Mouse (Mus musculus): ENCODE results near the gene Acat2. TPM values are rescaled to one million over a fixed set of nuclear protein-coding genes. Genes with fewer than 3 reads are reported as not detected.
"Not testable (repeated sequence)": the region's sequence is repeated elsewhere in the genome, so short reads cannot be mapped to it uniquely, and the experiment has no call there.

Gene Acat2
- polyA plus RNA-seq, 1 experiment from 2014 or later: 87.7 TPM

DNA sequence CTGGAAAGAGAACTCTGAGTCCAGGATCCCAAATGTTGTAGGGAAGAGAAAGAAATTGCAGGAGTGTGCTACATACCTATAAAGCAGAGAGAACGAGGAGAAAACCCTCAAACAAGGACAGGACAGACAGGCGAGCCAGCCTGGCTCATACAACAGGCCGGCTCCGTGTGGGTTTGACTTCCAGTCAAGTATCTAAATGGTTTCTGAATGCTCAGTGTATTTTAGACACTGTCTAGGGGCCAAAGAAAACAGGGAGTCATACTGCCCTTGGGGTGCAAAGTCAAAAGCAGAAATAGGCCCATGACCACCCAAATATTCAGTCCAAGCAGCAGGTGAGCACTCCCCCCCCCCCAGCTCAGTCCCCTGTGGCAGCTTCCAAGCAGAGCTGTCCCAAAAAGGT is 54.7 kb downstream of the Acat2 start:
- Histone ChIP-seq H3K4me1 (replicated peaks) (no peaks in the 10 kb centered on the region), H3K27me3 (no peaks in the 10 kb centered on the region), H3K36me3 (peaks cover 53% of the 10 kb centered on the region), H3K27ac (no peak overlapping the region), H3K9me3 (replicated peaks) (no peaks in the 10 kb centered on the region), H3K4me2 (no peak overlapping the region), H3K9ac (no peak overlapping the region), H3K4me3 (replicated peaks) (no peak overlapping the region)
- ATAC-seq (ENCODE audit: low read depth): no peak
- 76% methylated on average over 4 of the region's 4 CpGs for WGBS (ENCODE audit: insufficient replicate concordance)
- DNase-seq: no peak

DNA sequence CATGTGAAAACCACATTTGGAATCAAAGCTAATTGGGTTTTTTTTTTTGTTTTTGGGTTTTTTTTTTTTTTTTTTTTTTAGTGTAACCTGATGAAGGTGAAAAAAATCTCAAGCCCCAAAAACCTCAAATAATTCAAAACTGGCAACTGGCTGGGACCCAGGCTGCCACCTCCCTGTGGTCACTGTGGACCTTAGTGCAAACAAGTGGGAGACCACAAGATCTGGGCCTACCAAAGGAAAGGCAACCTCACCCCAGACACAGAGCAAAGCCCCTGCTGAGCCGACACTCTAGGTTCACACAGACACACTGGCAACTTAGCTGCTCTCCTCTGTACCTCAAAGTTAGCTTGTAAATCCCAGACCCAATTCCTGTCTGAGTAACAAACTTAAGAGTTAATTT is 56.2 kb downstream of the Acat2 start:
- Histone ChIP-seq H3K4me1 (replicated peaks) (no peaks in the 10 kb centered on the region), H3K4me2 (no peak overlapping the region), H3K27ac (no peak overlapping the region), H3K9me3 (replicated peaks) (no peaks in the 10 kb centered on the region), H3K27me3 (no peaks in the 10 kb centered on the region), H3K9ac (no peak overlapping the region), H3K36me3 (peaks cover 59% of the 10 kb centered on the region), H3K4me3 (replicated peaks) (no peak overlapping the region)
- DNase-seq (no peak), ATAC-seq (ENCODE audit: low read depth) (no peak)
- WGBS (ENCODE audit: insufficient replicate concordance): 84% methylated on average over 1 of the region's 1 CpGs

DNA sequence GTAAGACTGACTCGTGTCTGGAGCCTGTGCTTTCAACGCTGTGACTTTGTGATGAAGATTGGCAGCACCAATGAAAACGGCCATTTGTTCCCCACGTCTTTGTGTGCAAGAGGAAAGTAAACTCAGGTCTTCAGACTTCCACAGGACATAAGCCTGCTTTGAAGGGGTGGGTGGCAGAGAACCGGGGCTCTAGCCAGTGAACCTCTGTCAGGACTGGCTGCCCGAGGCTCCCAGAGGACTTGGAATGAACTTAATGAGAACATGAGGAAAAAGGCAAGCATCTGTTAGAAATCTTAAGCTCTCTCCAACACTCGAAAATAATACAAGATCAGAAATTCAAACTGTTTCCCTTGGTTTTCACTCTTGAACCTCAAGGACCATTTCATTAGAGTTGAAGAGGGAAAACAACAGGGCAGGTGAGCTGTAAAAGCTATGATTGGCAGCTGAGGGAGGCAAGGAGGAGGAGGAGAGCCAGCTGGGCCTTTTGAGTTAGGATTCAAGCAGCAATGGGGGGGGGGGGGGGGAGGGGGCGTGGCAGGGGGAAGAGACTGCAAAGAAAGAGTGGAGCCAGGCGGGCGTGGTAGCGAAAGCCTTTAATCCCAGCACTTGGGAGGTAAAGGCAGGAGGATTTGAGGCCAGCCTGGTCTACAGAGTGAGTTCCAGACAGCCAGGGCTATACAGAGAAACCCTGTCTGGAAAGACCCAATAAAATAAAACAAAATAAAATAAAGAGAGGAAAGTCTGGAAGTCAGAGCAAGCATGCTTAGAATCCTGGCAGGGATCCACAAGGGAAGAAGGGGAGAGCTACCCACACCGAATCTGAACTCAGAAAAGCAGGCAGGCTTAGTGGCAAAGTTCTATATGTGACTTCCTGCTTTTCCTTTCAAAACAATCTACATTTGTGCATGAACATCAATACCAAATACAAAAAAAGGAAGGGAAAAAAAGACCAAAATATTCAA is 56.9 kb downstream of the Acat2 start:
- H3K36me3 ChIP-seq: peaks cover 63% of the 10 kb centered on the region
- WGBS (ENCODE audit: insufficient replicate concordance): 71% methylated on average over 11 of the region's 12 CpGs
- H3K27me3 ChIP-seq: no peaks in the 10 kb centered on the region
- no peak overlapping the region for H3K4me3 ChIP-seq (replicated peaks)
- no peak for DNase-seq
- H3K4me1 ChIP-seq (replicated peaks): no peaks in the 10 kb centered on the region
- H3K9ac ChIP-seq: no peak overlapping the region
- no peak overlapping the region for H3K27ac ChIP-seq
- ATAC-seq (ENCODE audit: low read depth): no peak
- H3K9me3 ChIP-seq (replicated peaks): no peaks in the 10 kb centered on the region
- no peak overlapping the region for H3K4me2 ChIP-seq

DNA sequence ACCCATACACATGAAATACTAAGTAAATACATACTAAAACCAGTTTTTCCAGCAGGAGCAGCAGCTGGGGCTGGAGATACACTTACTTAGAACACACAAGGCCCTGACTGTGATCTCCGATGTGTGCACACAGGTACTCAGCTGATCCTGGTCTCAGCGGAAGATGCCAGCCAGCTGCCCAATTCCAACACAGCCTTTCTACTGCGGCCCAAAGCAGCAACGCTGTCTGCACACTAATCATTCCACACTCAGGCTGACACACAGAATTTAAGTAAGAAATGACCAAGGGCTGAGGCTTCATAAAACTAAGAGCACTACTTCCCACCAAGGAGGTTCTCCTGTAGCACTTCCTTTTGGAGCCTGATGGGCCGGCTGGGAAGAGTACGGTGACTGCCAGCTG is 58.3 kb downstream of the Acat2 start:
- Histone ChIP-seq H3K9ac (no peak overlapping the region), H3K27me3 (no peaks in the 10 kb centered on the region), H3K36me3 (peaks cover 67% of the 10 kb centered on the region), H3K27ac (no peak overlapping the region), H3K9me3 (replicated peaks) (no peaks in the 10 kb centered on the region), H3K4me2 (no peak overlapping the region), H3K4me3 (replicated peaks) (no peak overlapping the region), H3K4me1 (replicated peaks) (no peaks in the 10 kb centered on the region)
- ATAC-seq (ENCODE audit: low read depth) (no peak), DNase-seq (no peak)
- WGBS (ENCODE audit: insufficient replicate concordance): 88% methylated on average over 6 of the region's 6 CpGs

DNA sequence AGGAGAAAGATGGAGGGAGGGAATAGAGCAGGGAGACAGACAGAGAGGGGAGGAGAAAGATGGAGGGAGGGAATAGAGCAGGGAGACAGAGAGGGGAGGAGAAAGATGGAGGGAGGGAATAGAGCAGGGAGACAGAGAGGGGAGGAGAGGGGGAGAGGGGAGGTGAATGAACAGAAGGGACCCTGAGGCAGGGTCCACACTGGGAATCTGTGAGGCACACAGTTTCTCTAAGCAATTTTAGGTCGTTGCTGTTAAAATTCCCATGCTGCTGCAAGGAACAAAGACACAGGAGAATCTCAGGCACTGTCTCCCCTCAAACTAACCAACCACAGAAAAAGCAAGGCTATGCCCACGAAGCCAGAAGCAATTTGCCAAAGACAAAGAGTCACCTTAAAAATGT is 61.9 kb downstream of the Acat2 start:
- 42% methylated on average over 2 of the region's 2 CpGs for WGBS (ENCODE audit: insufficient replicate concordance)
- H3K27ac ChIP-seq; H3K9me3 ChIP-seq (replicated peaks); H3K4me2 ChIP-seq; ATAC-seq (ENCODE audit: low read depth); H3K9ac ChIP-seq; H3K4me1 ChIP-seq (replicated peaks); H3K4me3 ChIP-seq (replicated peaks); DNase-seq; H3K27me3 ChIP-seq: not testable (repeated sequence)
- H3K36me3 ChIP-seq: peaks cover 57% of the 10 kb centered on the region

DNA sequence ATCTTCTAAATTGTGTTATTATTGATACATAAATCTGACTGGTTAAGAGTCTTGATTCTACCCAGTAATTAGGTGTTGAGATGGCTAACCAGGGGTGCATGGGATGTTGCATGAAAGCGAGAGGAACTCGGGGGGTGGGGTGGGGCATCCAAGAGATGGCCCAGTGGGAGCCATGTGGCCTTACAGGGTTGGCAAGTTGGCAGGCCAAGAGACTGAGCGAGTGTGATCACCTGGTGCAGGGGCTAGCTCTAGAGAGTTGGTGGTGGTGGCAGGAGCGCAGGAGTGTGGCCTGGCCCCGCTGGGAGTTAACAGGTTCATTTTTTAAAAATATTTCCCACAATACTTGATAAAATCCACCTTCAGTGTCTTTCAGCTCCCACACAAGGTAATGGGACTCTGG is 62.9 kb downstream of the Acat2 start:
- no peaks in the 10 kb centered on the region for H3K9me3 ChIP-seq (replicated peaks)
- H3K4me1 ChIP-seq (replicated peaks): no peaks in the 10 kb centered on the region
- H3K9ac ChIP-seq: no peak overlapping the region
- DNase-seq: no peak
- no peak for ATAC-seq (ENCODE audit: low read depth)
- H3K4me3 ChIP-seq (replicated peaks): no peak overlapping the region
- H3K4me2 ChIP-seq: no peak overlapping the region
- H3K27me3 ChIP-seq: no peaks in the 10 kb centered on the region
- peaks cover 49% of the 10 kb centered on the region for H3K36me3 ChIP-seq
- H3K27ac ChIP-seq: no peak overlapping the region
- WGBS (ENCODE audit: insufficient replicate concordance): 78% methylated on average over 5 of the region's 5 CpGs

Other genes with a start within 250 kb of the Acat2 start
- 13.8 and 17.4 TPM in 2 replicates for gene Igf2r, start 191.1 kb downstream of the Acat2 start, polyA plus RNA-seq (2015; fragmentation: Nextera tagmentation; extraction: Ambion mirVana)
- 0.22 TPM in 1 of 2 replicates, not detected in the other for gene Mas1, start 92.6 kb downstream of the Acat2 start, polyA plus RNA-seq (2015; fragmentation: Nextera tagmentation; extraction: Ambion mirVana)
- not detected in 2 replicates for gene Mrgprh, start 84.7 kb downstream of the Acat2 start, polyA plus RNA-seq (2015; fragmentation: Nextera tagmentation; extraction: Ambion mirVana)
- gene Pnldc1, start 50.5 kb downstream of the Acat2 start, polyA plus RNA-seq (2015; fragmentation: Nextera tagmentation; extraction: Ambion mirVana): 0.40 and 0.66 TPM in 2 replicates
- gene Tcp1, start 45.0 kb downstream of the Acat2 start, polyA plus RNA-seq (2015; fragmentation: Nextera tagmentation; extraction: Ambion mirVana): 346 and 426 TPM in 2 replicates
- 184 and 197 TPM in 2 replicates for gene Mrpl18, start 44.4 kb downstream of the Acat2 start, polyA plus RNA-seq (2015; fragmentation: Nextera tagmentation; extraction: Ambion mirVana)
- 1.9 and 2.6 TPM in 2 replicates for gene Acat3, start 20.1 kb downstream of the Acat2 start, polyA plus RNA-seq (2015; fragmentation: Nextera tagmentation; extraction: Ambion mirVana)
- gene Wtap, start 33.4 kb upstream of the Acat2 start, polyA plus RNA-seq (2015; fragmentation: Nextera tagmentation; extraction: Ambion mirVana): 63.4 and 69.1 TPM in 2 replicates
- 146 and 149 TPM in 2 replicates for gene Sod2, start 46.1 kb upstream of the Acat2 start, polyA plus RNA-seq (2015; fragmentation: Nextera tagmentation; extraction: Ambion mirVana)
- gene Gpr31b, start 91.5 kb upstream of the Acat2 start, polyA plus RNA-seq (2015; fragmentation: Nextera tagmentation; extraction: Ambion mirVana): not detected in 2 replicates
- not detected in 2 replicates for gene Tcp10b, start 100.4 kb upstream of the Acat2 start, polyA plus RNA-seq (2015; fragmentation: Nextera tagmentation; extraction: Ambion mirVana)
- 0.05 TPM in 1 of 2 replicates, not detected in the other for gene Unc93a, start 171.1 kb upstream of the Acat2 start, polyA plus RNA-seq (2015; fragmentation: Nextera tagmentation; extraction: Ambion mirVana)